Mouse (Mus musculus) kidney, embryonic 14.5 days (tissue): ENCODE data around the gene Gm2974. TPM values are rescaled to one million over a fixed set of nuclear protein-coding genes. Genes with fewer than 3 reads are reported as not detected.
A peak's percentile ranks its signal among the peaks of the same experiment; 100 is the strongest.
"Not testable (repeated sequence)": the region's sequence is repeated elsewhere in the genome, so short reads cannot be mapped to it uniquely, and the experiment has no call there.

Experiments
- ATAC-seq: fragments of 200-750 bp; cut with Nextera tagmentation; 2 replicates; pipeline ENCODE4 v1.8.0; 2017; ENCODE audit warnings: moderate number of reproducible peaks, mild to moderate bottlenecking, moderate TSS enrichment, moderate library complexity; ENCODE audit not compliant: low FRiP score, low TSS enrichment
- H3K27ac ChIP-seq: fragments of 300-500 bp; sonication (generic); 2 replicates; pipeline ENCODE4 v1.5.1; 2014; ENCODE audit warnings: low read depth, mild to moderate bottlenecking, low read length, moderate library complexity, mixed read lengths
- H3K27me3 ChIP-seq: fragments of 300-500 bp; sonication (generic); 2 replicates; pipeline ENCODE4 v1.6.1; 2014; ENCODE audit warnings: mild to moderate bottlenecking, low read length; ENCODE audit not compliant: control insufficient read depth, insufficient read depth
- H3K36me3 ChIP-seq: fragments of 300-500 bp; sonication (generic); 2 replicates; pipeline ENCODE4 v1.6.1; 2014; ENCODE audit warnings: low read length, mixed read lengths; ENCODE audit not compliant: control insufficient read depth, insufficient read depth
- H3K4me1 ChIP-seq: fragments of 300-500 bp; sonication (generic); 2 replicates; pipeline ENCODE4 v1.6.1; 2014; ENCODE audit warnings: low read length, mixed read lengths; ENCODE audit not compliant: control insufficient read depth, insufficient read depth
- H3K4me2 ChIP-seq: fragments of 300-500 bp; sonication (generic); replicated peaks from 2 replicates; pipeline ENCODE4 v1.6.1; 2014; ENCODE audit warnings: low read depth, mild to moderate bottlenecking, low read length
- H3K4me3 ChIP-seq: fragments of 300-500 bp; sonication (generic); 2 replicates; pipeline ENCODE4 v1.5.1; 2014; ENCODE audit warnings: mild to moderate bottlenecking, low read length
- H3K9ac ChIP-seq: fragments of 300-500 bp; sonication (generic); 2 replicates; pipeline ENCODE4 v1.6.1; 2014; ENCODE audit warnings: low read depth, mild to moderate bottlenecking, low read length, moderate library complexity
- H3K9me3 ChIP-seq: fragments of 300-500 bp; sonication (generic); 2 replicates; pipeline ENCODE4 v1.6.1; 2016; ENCODE audit warnings: low read length; ENCODE audit not compliant: control insufficient read depth
- WGBS: fragments of 180-500 bp; shearing (Covaris S2); extraction: QIAGEN DNeasy Blood & Tissue Kit; methylation state at CpG from one replicate; pipeline ENCODE4 v1.1.7; 2014; 5-methylcytosine and 5-hydroxymethylcytosine counted together
- polyA plus RNA-seq: library from polyadenylated mRNA; unstranded; fragments of >200 nt; fragmentation: Nextera tagmentation; extraction: Ambion mirVana; gene quantifications from 2 replicates; pipeline ENCODE4 v1.2.1, GENCODE M21; 2014

Gene Gm2974
- polyA plus RNA-seq = 0.57 TPM in 1 of 2 replicates, not detected in the other

GRCm38 (mm10) chr14:4182491-4183210, at the start of gene Gm2974:
Gm2974 (plus strand) TSS chr14:4182576.
- not testable (repeated sequence) for H3K9me3 ChIP-seq, H3K27me3 ChIP-seq, H3K36me3 ChIP-seq, H3K4me1 ChIP-seq, ATAC-seq, H3K9ac ChIP-seq, H3K27ac ChIP-seq
- Histone ChIP-seq H3K4me2 (peak within 1 kb of the TSS; percentile 41), H3K4me3 (peak within 1 kb of the TSS; percentile 19)
- 10% methylated on average over 29 of the region's 59 CpGs for WGBS

- H3K27ac ChIP-seq, H3K4me3 ChIP-seq, H3K9ac ChIP-seq, H3K4me1 ChIP-seq, H3K27me3 ChIP-seq, ATAC-seq, H3K4me2 ChIP-seq, H3K36me3 ChIP-seq, H3K9me3 ChIP-seq: not testable (repeated sequence)
- WGBS = 95% methylated on average over 4 of the region's 4 CpGs
Measured at GRCm38 (mm10) chr14:4141646-4142045, 40.7 kb upstream of the Gm2974 start.

GRCm38 (mm10) chr14:4164730-4165129, 17.6 kb upstream of the Gm2974 start, which contains the start of gene Gm3127:
Gm3127 (plus strand) TSS chr14:4165030.
- not testable (repeated sequence) for H3K4me1 ChIP-seq, H3K36me3 ChIP-seq, H3K4me3 ChIP-seq, ATAC-seq, H3K27me3 ChIP-seq, H3K27ac ChIP-seq, H3K9me3 ChIP-seq, H3K4me2 ChIP-seq, H3K9ac ChIP-seq
- no CpG with 5 or more reads among the region's 2 CpGs for WGBS

- not testable (repeated sequence) for H3K9me3 ChIP-seq, ATAC-seq, H3K36me3 ChIP-seq, H3K27ac ChIP-seq, H3K9ac ChIP-seq, H3K27me3 ChIP-seq, H3K4me1 ChIP-seq
- 3% methylated on average over 10 of the region's 14 CpGs for WGBS
- Histone ChIP-seq H3K4me2 (peak overlapping the region; percentile 41), H3K4me3 (peak overlapping the region; percentile 19)
Measured at GRCm38 (mm10) chr14:4182030-4182429, 346 bp upstream of the Gm2974 start.

- not testable (repeated sequence) for ATAC-seq, H3K9ac ChIP-seq, H3K27ac ChIP-seq, H3K27me3 ChIP-seq, H3K4me1 ChIP-seq, H3K4me3 ChIP-seq, H3K9me3 ChIP-seq, H3K36me3 ChIP-seq, H3K4me2 ChIP-seq
- WGBS = 19% methylated on average over 4 of the region's 10 CpGs
Measured at GRCm38 (mm10) chr14:4183375-4183774, 999 bp downstream of the Gm2974 start.

- H3K9ac ChIP-seq, H3K4me1 ChIP-seq, H3K36me3 ChIP-seq, H3K27me3 ChIP-seq, H3K4me2 ChIP-seq, H3K4me3 ChIP-seq, H3K9me3 ChIP-seq, H3K27ac ChIP-seq, ATAC-seq: not testable (repeated sequence)
- WGBS = no CpG with 5 or more reads among the region's 2 CpGs
Measured at GRCm38 (mm10) chr14:4249331-4249730, 67.0 kb downstream of the Gm2974 start, which contains the start of gene Gm3138. Gm3138 (plus strand) TSS chr14:4249631.

Other genes with a start within 250 kb of the Gm2974 start
- 0.14 TPM in 1 of 2 replicates, not detected in the other for gene Gm3095, start 219.0 kb upstream of the Gm2974 start, polyA plus RNA-seq
- gene Gm3099, start 184.2 kb upstream of the Gm2974 start, polyA plus RNA-seq = not detected in 2 replicates
- gene Gm5796, start 158.6 kb upstream of the Gm2974 start, polyA plus RNA-seq = 0.30 TPM in 1 of 2 replicates, not detected in the other
- not detected in 2 replicates for gene Gm3115, start 98.5 kb upstream of the Gm2974 start, polyA plus RNA-seq
- gene Gm8108, start 72.0 kb upstream of the Gm2974 start, polyA plus RNA-seq = 1.0 TPM in 1 of 2 replicates, not detected in the other
- gene Gm3127, start 17.5 kb upstream of the Gm2974 start, polyA plus RNA-seq = not detected in 2 replicates
- gene Gm3138, start 67.1 kb downstream of the Gm2974 start, polyA plus RNA-seq = not detected in 2 replicates
- gene Gm3149, start 134.7 kb downstream of the Gm2974 start, polyA plus RNA-seq = not detected in 2 replicates
- gene 2610042L04Rik, start 152.2 kb downstream of the Gm2974 start, polyA plus RNA-seq = 0.14 TPM in 1 of 2 replicates, not detected in the other
- gene Gm3159, start 214.9 kb downstream of the Gm2974 start, polyA plus RNA-seq = not detected in 2 replicates
- 0.64 TPM in 1 of 2 replicates, not detected in the other for gene Gm3164, start 232.9 kb downstream of the Gm2974 start, polyA plus RNA-seq
- gene Gm3173, start 248.4 kb downstream of the Gm2974 start, polyA plus RNA-seq = not detected in 2 replicates